Mouse (Mus musculus): ENCODE data around the gene Crygs. TPM values are rescaled to one million over a fixed set of nuclear protein-coding genes. Genes with fewer than 3 reads are reported as not detected.

The Crygs gene
- polyA plus RNA-seq, 1 experiment from 2014 or later, result not detected

DNA sequence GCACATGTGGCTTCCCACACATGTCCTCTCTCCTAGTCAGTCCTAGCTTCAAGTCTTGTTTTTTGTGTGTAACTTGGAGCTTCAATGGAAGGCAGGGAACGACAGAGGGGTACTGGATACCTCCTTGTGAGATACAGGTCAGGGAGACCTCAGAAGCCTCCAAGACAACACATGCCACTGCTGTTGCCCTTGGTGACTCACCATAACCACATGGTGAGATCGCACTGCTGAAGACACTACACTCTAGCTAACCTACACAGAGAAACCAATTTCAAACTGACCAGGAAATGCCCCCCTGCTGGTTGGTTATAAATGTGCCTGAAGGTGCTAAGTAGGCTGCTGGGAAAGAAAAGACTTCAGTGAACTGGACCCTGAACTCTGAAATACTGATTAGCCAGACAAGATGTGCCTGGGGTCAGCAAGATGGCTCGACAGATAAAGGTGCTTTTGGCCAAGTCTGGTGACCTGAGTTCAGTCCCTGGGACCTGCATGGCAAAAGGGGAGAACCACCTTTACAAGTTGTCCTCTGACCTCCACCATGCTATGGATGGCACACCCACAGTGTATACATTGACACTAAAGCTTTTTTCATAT, 21.7 kb upstream of the Crygs start:
- Histone ChIP-seq H3K9ac (no peak overlapping the region), H3K9me3 (no peaks in the 10 kb centered on the region), H3K4me1 (no peaks in the 10 kb centered on the region), H3K27ac (no peak overlapping the region), H3K4me2 (no peak overlapping the region), H3K36me3 (peaks cover 38% of the 10 kb centered on the region), H3K27me3 (no peaks in the 10 kb centered on the region), H3K4me3 (no peak overlapping the region)
- WGBS, result 93% methylated on average over 3 of the region's 3 CpGs
- no peak for ATAC-seq (ENCODE audit: insufficient number of reproducible peaks, insufficient read depth, low FRiP score, low TSS enrichment, low read depth)

DNA sequence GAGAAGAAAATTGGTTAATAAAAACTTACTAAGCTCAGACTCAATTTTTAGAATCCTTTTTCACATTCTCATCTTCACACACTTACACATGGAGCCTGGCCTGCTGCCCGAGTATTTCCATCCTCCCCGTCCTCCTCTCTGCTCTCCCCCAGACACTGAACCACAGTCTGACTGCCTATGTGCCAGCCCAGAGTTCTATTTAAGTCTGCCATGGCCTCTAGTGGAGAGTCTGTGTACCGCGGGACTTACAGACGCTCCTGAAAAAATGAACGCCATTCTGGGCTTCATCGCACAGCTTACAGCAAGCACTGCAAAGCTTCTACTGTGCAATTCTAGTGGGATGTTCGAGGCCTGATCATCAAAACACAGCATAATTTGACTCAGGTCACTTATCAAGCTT, 9.4 kb upstream of the Crygs start:
- WGBS, result 46% methylated on average over 8 of the region's 8 CpGs
- Histone ChIP-seq H3K4me2 (no peak overlapping the region), H3K4me1 (no peaks in the 10 kb centered on the region), H3K4me3 (no peak overlapping the region), H3K27ac (no peak overlapping the region), H3K27me3 (no peaks in the 10 kb centered on the region), H3K36me3 (peaks cover 21% of the 10 kb centered on the region), H3K9ac (no peak overlapping the region), H3K9me3 (no peaks in the 10 kb centered on the region)
- no peak for ATAC-seq (ENCODE audit: insufficient number of reproducible peaks, insufficient read depth, low FRiP score, low TSS enrichment, low read depth)

- no peaks in the 10 kb centered on the region for H3K4me1 ChIP-seq
- H3K27me3 ChIP-seq, result peaks cover 6% of the 10 kb centered on the region
- no peak overlapping the region for H3K27ac ChIP-seq
- H3K36me3 ChIP-seq, result no peaks in the 10 kb centered on the region
- no peak overlapping the region for H3K9ac ChIP-seq
- 13% methylated on average over 17 of the region's 17 CpGs for WGBS
- ATAC-seq (ENCODE audit: insufficient number of reproducible peaks, insufficient read depth, low FRiP score, low TSS enrichment, low read depth), result no peak
- H3K4me2 ChIP-seq, result peak overlapping the region; percentile 46
- H3K9me3 ChIP-seq, result no peaks in the 10 kb centered on the region
- H3K4me3 ChIP-seq, result no peak overlapping the region
Measured at GRCm38 (mm10) chr16:22807468-22808070, 3.8 kb downstream of the Crygs start.

GRCm38 (mm10) chr16:22802786-22803185, 8.6 kb downstream of the Crygs start:
- ATAC-seq (ENCODE audit: insufficient number of reproducible peaks, insufficient read depth, low FRiP score, low TSS enrichment, low read depth), result no peak
- WGBS, result 84% methylated on average over 7 of the region's 7 CpGs
- no peak overlapping the region for H3K4me3 ChIP-seq
- H3K36me3 ChIP-seq, result no peaks in the 10 kb centered on the region
- H3K27ac ChIP-seq, result no peak overlapping the region
- no peaks in the 10 kb centered on the region for H3K9me3 ChIP-seq
- H3K9ac ChIP-seq, result no peak overlapping the region
- H3K4me1 ChIP-seq, result no peaks in the 10 kb centered on the region
- no peak overlapping the region for H3K4me2 ChIP-seq
- H3K27me3 ChIP-seq, result peaks cover 4% of the 10 kb centered on the region

- no peak for ATAC-seq (ENCODE audit: insufficient number of reproducible peaks, insufficient read depth, low FRiP score, low TSS enrichment, low read depth)
- Histone ChIP-seq H3K4me2 (no peak overlapping the region), H3K4me1 (no peaks in the 10 kb centered on the region), H3K9me3 (no peaks in the 10 kb centered on the region), H3K27me3 (peaks cover 4% of the 10 kb centered on the region; the same call in 1 of the 2 replicates), H3K27ac (no peak overlapping the region), H3K4me3 (no peak overlapping the region), H3K36me3 (no peaks in the 10 kb centered on the region), H3K9ac (no peak overlapping the region)
- WGBS, result 34% methylated on average over 5 of the region's 5 CpGs
Measured at GRCm38 (mm10) chr16:22800849-22801109, 10.6 kb downstream of the Crygs start.

- H3K4me2 ChIP-seq, result no peak overlapping the region
- WGBS, result 34% methylated on average over 6 of the region's 6 CpGs
- no peak overlapping the region for H3K4me3 ChIP-seq
- no peak overlapping the region for H3K9ac ChIP-seq
- H3K4me1 ChIP-seq, result no peaks in the 10 kb centered on the region
- H3K27me3 ChIP-seq, result peaks cover 4% of the 10 kb centered on the region; the same call in 1 of the 2 replicates
- no peaks in the 10 kb centered on the region for H3K36me3 ChIP-seq
- H3K27ac ChIP-seq, result no peak overlapping the region
- no peak for ATAC-seq (ENCODE audit: insufficient number of reproducible peaks, insufficient read depth, low FRiP score, low TSS enrichment, low read depth)
- H3K9me3 ChIP-seq, result no peaks in the 10 kb centered on the region
Measured at GRCm38 (mm10) chr16:22800026-22800848, 11.1 kb downstream of the Crygs start.

DNA sequence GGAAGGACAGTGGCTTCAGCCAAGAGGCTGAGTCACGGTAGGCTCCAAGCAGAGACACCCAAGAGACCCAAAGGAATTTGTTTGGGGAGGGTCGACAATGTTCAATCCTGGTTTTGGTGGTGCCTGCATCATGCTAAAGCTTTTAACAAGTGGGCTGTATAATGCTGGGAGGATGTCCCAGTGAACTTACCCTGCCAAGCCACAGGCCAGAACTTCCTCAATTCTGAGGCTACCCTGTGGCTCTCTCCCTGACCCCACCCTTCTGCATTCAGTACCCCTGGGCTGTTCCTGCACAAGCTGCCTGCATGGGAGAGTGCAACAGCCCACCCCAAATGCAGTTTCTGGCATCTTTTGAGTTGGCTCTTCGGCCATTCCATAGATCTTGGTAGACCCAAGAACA, 12.9 kb downstream of the Crygs start:
- H3K4me1 ChIP-seq, result no peaks in the 10 kb centered on the region
- no peak overlapping the region for H3K4me3 ChIP-seq
- H3K27ac ChIP-seq, result no peak overlapping the region
- H3K9me3 ChIP-seq, result no peaks in the 10 kb centered on the region
- no peaks in the 10 kb centered on the region for H3K36me3 ChIP-seq
- H3K4me2 ChIP-seq, result no peak overlapping the region
- no peak for ATAC-seq (ENCODE audit: insufficient number of reproducible peaks, insufficient read depth, low FRiP score, low TSS enrichment, low read depth)
- no peak overlapping the region for H3K9ac ChIP-seq
- 79% methylated on average over 3 of the region's 3 CpGs for WGBS
- peaks cover 4% of the 10 kb centered on the region; the same call in 1 of the 2 replicates for H3K27me3 ChIP-seq

DNA sequence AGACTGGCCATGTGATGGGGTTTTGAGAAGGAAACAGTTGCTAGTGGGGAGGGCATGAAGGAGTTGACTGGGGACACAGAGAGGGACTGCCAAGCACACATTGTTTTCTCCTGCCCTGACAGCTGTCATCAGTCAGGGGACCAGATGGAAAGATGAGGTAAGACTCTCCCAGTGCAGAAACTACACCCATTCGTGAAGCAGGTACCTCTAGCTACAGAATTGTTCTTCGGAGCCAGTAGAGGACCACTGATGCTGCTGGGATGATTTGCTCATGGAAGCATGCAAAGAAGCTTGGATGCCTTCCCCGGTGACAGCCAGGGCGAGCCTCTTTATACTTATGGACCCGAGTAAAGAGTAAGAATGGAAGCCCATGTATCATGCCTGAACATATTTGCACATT, 13.9 kb downstream of the Crygs start:
- Histone ChIP-seq H3K27me3 (peaks cover 4% of the 10 kb centered on the region; the same call in 1 of the 2 replicates), H3K4me1 (no peaks in the 10 kb centered on the region), H3K4me2 (no peak overlapping the region), H3K36me3 (no peaks in the 10 kb centered on the region), H3K9ac (no peak overlapping the region), H3K4me3 (no peak overlapping the region), H3K27ac (no peak overlapping the region), H3K9me3 (no peaks in the 10 kb centered on the region)
- 83% methylated on average over 5 of the region's 5 CpGs for WGBS
- ATAC-seq (ENCODE audit: insufficient number of reproducible peaks, insufficient read depth, low FRiP score, low TSS enrichment, low read depth), result no peak

DNA sequence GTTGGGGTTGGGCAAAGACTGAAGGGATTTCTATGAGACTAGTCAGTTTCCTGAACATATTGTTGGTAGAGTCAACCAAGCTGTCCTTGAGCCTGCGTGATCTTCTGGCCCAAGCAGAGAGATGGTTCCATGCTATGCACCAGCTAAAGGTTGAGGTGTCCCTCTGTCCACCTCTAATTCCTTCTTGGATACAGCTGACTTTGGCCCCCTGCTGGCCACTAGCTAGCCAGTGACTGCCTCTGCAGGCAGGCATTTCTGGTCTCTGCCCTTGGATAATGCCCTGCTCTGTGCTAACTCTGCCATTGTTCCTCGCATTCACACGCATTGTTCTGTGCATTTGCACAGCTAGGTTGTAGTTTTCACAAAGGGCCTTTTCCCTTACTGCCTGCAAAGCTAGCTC, 15.9 kb downstream of the Crygs start:
- H3K27ac ChIP-seq, result no peak overlapping the region

DNA sequence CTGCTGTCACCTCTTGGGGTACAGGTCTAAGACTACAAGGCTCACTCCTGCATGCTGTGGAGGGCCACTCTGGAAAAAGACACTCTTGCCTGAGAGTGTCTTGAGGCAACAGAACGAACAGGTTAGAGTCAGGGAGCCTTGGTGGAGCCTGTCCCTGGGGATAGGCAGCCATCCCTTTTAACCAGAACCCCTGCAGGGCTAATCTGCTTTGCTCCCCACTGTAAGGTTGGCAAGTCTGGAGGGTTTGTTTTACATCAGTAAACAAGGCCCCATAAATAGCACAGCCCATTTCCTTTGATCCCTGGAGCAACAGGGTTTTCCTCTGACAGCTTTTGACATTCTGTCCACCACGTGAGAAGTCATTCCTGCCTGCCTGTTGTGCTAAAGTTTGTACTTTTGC, 20.1 kb downstream of the Crygs start:
- Histone ChIP-seq H3K4me2 (no peak overlapping the region), H3K4me3 (no peak overlapping the region), H3K27me3 (no peaks in the 10 kb centered on the region; the same call in 1 of the 2 replicates), H3K9ac (no peak overlapping the region), H3K9me3 (no peaks in the 10 kb centered on the region), H3K36me3 (no peaks in the 10 kb centered on the region), H3K27ac (no peak overlapping the region), H3K4me1 (0 out of 2 replicates have a peak, but pooled peaks cover 3% of the 10 kb centered on the region)
- 10% methylated on average over 2 of the region's 2 CpGs for WGBS
- ATAC-seq (ENCODE audit: insufficient number of reproducible peaks, insufficient read depth, low FRiP score, low TSS enrichment, low read depth), result no peak

More for the DNA sequence above, 15.9 kb downstream of the Crygs start:
- Histone ChIP-seq H3K27me3 (peaks cover 4% of the 10 kb centered on the region; the same call in 1 of the 2 replicates), H3K36me3 (no peaks in the 10 kb centered on the region), H3K4me3 (no peak overlapping the region), H3K9ac (no peak overlapping the region), H3K4me1 (0 out of 2 replicates have a peak, but pooled peaks cover 3% of the 10 kb centered on the region), H3K9me3 (no peaks in the 10 kb centered on the region), H3K4me2 (no peak overlapping the region)
- no peak for ATAC-seq (ENCODE audit: insufficient number of reproducible peaks, insufficient read depth, low FRiP score, low TSS enrichment, low read depth)
- WGBS, result 75% methylated on average over 3 of the region's 3 CpGs

GRCm38 (mm10) chr16:22789908-22790367, 21.4 kb downstream of the Crygs start:
- Histone ChIP-seq H3K9ac (no peak overlapping the region), H3K9me3 (no peaks in the 10 kb centered on the region), H3K4me3 (no peak overlapping the region), H3K27me3 (no peaks in the 10 kb centered on the region), H3K4me1 (0 out of 2 replicates have a peak, but pooled peaks cover 3% of the 10 kb centered on the region), H3K4me2 (no peak overlapping the region), H3K27ac (no peak overlapping the region), H3K36me3 (no peaks in the 10 kb centered on the region)
- no peak for ATAC-seq (ENCODE audit: insufficient number of reproducible peaks, insufficient read depth, low FRiP score, low TSS enrichment, low read depth)
- WGBS, result 69% methylated on average over 10 of the region's 10 CpGs

DNA sequence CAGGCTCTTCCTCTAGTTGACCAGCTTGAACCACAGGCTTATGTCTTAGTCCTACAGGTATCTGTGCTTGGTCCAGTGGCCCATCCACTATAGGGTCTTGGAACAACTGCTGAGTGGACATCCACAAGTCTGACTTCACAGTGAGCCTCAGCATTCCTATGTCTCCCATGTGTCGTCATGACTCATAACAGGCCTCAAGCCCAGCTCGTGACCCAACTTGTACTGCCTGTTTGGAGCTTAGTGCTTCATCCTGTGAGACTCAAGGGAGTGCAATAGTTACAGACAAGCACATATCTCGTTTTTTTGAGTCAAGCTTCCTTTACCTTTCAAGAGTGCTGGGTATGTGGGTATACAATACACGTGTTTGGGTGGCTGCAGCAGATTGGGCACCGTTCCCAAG, 28.7 kb downstream of the Crygs start:
- no peak overlapping the region for H3K4me3 ChIP-seq
- no peaks in the 10 kb centered on the region for H3K36me3 ChIP-seq
- H3K4me2 ChIP-seq, result no peak overlapping the region
- H3K27ac ChIP-seq, result no peak overlapping the region
- no peak for ATAC-seq (ENCODE audit: insufficient number of reproducible peaks, insufficient read depth, low FRiP score, low TSS enrichment, low read depth)
- H3K27me3 ChIP-seq, result no peaks in the 10 kb centered on the region
- 83% methylated on average over 5 of the region's 5 CpGs for WGBS
- H3K9ac ChIP-seq, result no peak overlapping the region
- no peaks in the 10 kb centered on the region for H3K4me1 ChIP-seq
- H3K9me3 ChIP-seq, result no peaks in the 10 kb centered on the region

Measured in embryonic facial prominence, embryonic 13.5 days (tissue).